In genomic region chr16:21825612-21826031, GRCm38 (mm10) we compare ENCODE assay signal across 13 mouse cellular contexts. TPM values are rescaled to one million over a fixed set of nuclear protein-coding genes. Genes with fewer than 3 reads are reported as not detected.
DNase-seq lines count a peak whose midpoint lies in the region; ATAC-seq lines count a peak whose summit lies in the region.
"Had no signal": no experiment of that assay in that cellular context is flagged by ENCODE, and none has a peak within 500 bp of the region (broad histone marks: within the 10 kb centered on the region; RNA-seq: fewer than 3 reads in every experiment).

No protein-coding gene starts in this region.

- peaks cover 1% of the 10 kb centered on the region; the same call in 1 of the 2 replicates for H3K4me1 ChIP-seq in liver, embryonic 12.5 days
- H3K4me1 ChIP-seq in liver, embryonic 11.5 days (replicated peaks; ENCODE audit: control insufficient read depth, insufficient read depth, low read length): no peaks in the 10 kb centered on the region
- peaks cover 8% of the 10 kb centered on the region for H3K4me1 ChIP-seq in stomach, embryonic 15.5 days
- H3K4me1 ChIP-seq in midbrain, embryonic 13.5 days (replicated peaks): no peaks in the 10 kb centered on the region

- no peak overlapping the region for H3K27ac ChIP-seq in liver, embryonic 12.5 days
- H3K27ac ChIP-seq in liver, embryonic 11.5 days (ENCODE audit: low read depth, low read length): no peak overlapping the region
- peak overlapping the region; percentile 38; the same call in 1 of the 2 replicates for H3K27ac ChIP-seq in stomach, embryonic 15.5 days
- H3K27ac ChIP-seq in midbrain, embryonic 13.5 days: no peak overlapping the region
- H3K27ac ChIP-seq: gastrocnemius, adult 2 months had no signal

- no peak overlapping the region for H3K4me3 ChIP-seq in liver, embryonic 12.5 days
- H3K4me3 ChIP-seq in liver, embryonic 11.5 days (ENCODE audit: low read depth, low read length): no peak overlapping the region
- no peak overlapping the region for H3K4me3 ChIP-seq in stomach, embryonic 15.5 days (replicated peaks)
- H3K4me3 ChIP-seq in midbrain, embryonic 13.5 days (replicated peaks): no peak overlapping the region
- H3K4me3 ChIP-seq: gastrocnemius, adult 2 months; heart, embryonic 12.5 days had no signal

- H3K4me2 ChIP-seq in liver, embryonic 12.5 days: no peak overlapping the region
- H3K4me2 ChIP-seq in liver, embryonic 11.5 days: peak overlapping the region; percentile 23; the same call in 1 of the 2 replicates
- peak overlapping the region; percentile 11; the same call in 1 of the 2 replicates for H3K4me2 ChIP-seq in stomach, embryonic 15.5 days
- H3K4me2 ChIP-seq in midbrain, embryonic 13.5 days (replicated peaks): no peak overlapping the region
- H3K4me2 ChIP-seq: heart, embryonic 12.5 days had no signal

- 52% methylated on average over 9 of the region's 9 CpGs for WGBS in liver, embryonic 12.5 days (ENCODE audit: insufficient replicate concordance)
- WGBS in liver, embryonic 11.5 days: 60% methylated on average over 9 of the region's 9 CpGs
- WGBS in stomach, embryonic 15.5 days: 58% methylated on average over 9 of the region's 9 CpGs
- WGBS in midbrain, embryonic 13.5 days: 81% methylated on average over 9 of the region's 9 CpGs

- H3K9ac ChIP-seq in liver, embryonic 12.5 days: no peak overlapping the region
- H3K9ac ChIP-seq in liver, embryonic 11.5 days (ENCODE audit: low read depth, low read length): no peak overlapping the region
- no peak overlapping the region for H3K9ac ChIP-seq in stomach, embryonic 15.5 days
- no peak overlapping the region for H3K9ac ChIP-seq in midbrain, embryonic 13.5 days (replicated peaks)
- H3K9ac ChIP-seq: heart, embryonic 12.5 days had no signal

- no peaks in the 10 kb centered on the region for H3K36me3 ChIP-seq in liver, embryonic 12.5 days
- H3K36me3 ChIP-seq in liver, embryonic 11.5 days (ENCODE audit: control insufficient read depth, insufficient read depth, low read length): no peaks in the 10 kb centered on the region
- no peaks in the 10 kb centered on the region for H3K36me3 ChIP-seq in stomach, embryonic 15.5 days
- no peaks in the 10 kb centered on the region for H3K36me3 ChIP-seq in midbrain, embryonic 13.5 days
- H3K36me3 ChIP-seq: heart, embryonic 12.5 days had no signal

- H3K9me3 ChIP-seq in liver, embryonic 12.5 days (replicated peaks): no peaks in the 10 kb centered on the region
- no peaks in the 10 kb centered on the region for H3K9me3 ChIP-seq in liver, embryonic 11.5 days (ENCODE audit: control insufficient read depth, low read length)
- no peaks in the 10 kb centered on the region for H3K9me3 ChIP-seq in stomach, embryonic 15.5 days
- no peaks in the 10 kb centered on the region for H3K9me3 ChIP-seq in midbrain, embryonic 13.5 days
- H3K9me3 ChIP-seq: heart, embryonic 12.5 days had no signal

- peak; percentile 10 for DNase-seq in liver
- peak; percentile 81 to 89 for DNase-seq in kidney, adult 8-10 months
- no peak for DNase-seq in liver, embryonic 11.5 days (ENCODE audit: low spot score)
- DNase-seq in layer of hippocampus, adult 9-11 months: no peak
- DNase-seq in thymus, adult 18-20 months: no peak
- DNase-seq: cerebellum, adult 9-10 months; gastrocnemius, adult 2 months; right cerebral cortex, postnatal 14 days; thymus, postnatal 25 days had no signal

- H3K27me3 ChIP-seq in liver, embryonic 12.5 days (replicated peaks): no peaks in the 10 kb centered on the region
- H3K27me3 ChIP-seq in liver, embryonic 11.5 days (replicated peaks; ENCODE audit: control insufficient read depth, insufficient read depth, low read length): no peaks in the 10 kb centered on the region
- no peaks in the 10 kb centered on the region for H3K27me3 ChIP-seq in stomach, embryonic 15.5 days (replicated peaks)
- no peaks in the 10 kb centered on the region for H3K27me3 ChIP-seq in midbrain, embryonic 13.5 days
- H3K27me3 ChIP-seq: heart, embryonic 12.5 days had no signal

- no peak for ATAC-seq in liver, embryonic 12.5 days
- no peak for ATAC-seq in liver, embryonic 11.5 days (replicated peaks; ENCODE audit: low FRiP score)
- peak; percentile 62; the same call in 1 of the 2 replicates for ATAC-seq in stomach, embryonic 15.5 days (ENCODE audit: insufficient read depth, low FRiP score, low read depth)
- ATAC-seq in midbrain, embryonic 13.5 days: no peak

RNA-seq across cellular contexts. Expression of gene Map3k13, which starts 31.5 kb away (rescaled TPM):
- 0.35 and 0.41 TPM in 2 replicates for polyA plus RNA-seq in liver, embryonic 12.5 days (2016; fragmentation: Nextera tagmentation; extraction: Ambion mirVana)
- 0.55 and 0.59 TPM in 2 replicates for polyA plus RNA-seq in liver, embryonic 11.5 days (2014; fragmentation: Nextera tagmentation; extraction: Ambion mirVana)
- polyA plus RNA-seq in stomach, embryonic 15.5 days (2015; fragmentation: Nextera tagmentation; extraction: Ambion mirVana): 1.1 TPM in 2 replicates
- 7.6 and 8.3 TPM in 2 replicates for polyA plus RNA-seq in midbrain, embryonic 13.5 days (2015; fragmentation: Nextera tagmentation; extraction: Ambion mirVana)

RNA-seq across cellular contexts. Expression of gene Ehhadh, which starts 38.0 kb away (rescaled TPM):
- polyA plus RNA-seq in liver, embryonic 12.5 days (2016; fragmentation: Nextera tagmentation; extraction: Ambion mirVana): 5.0 TPM in 2 replicates
- 5.3 and 6.7 TPM in 2 replicates for polyA plus RNA-seq in liver, embryonic 11.5 days (2014; fragmentation: Nextera tagmentation; extraction: Ambion mirVana)
- polyA plus RNA-seq in stomach, embryonic 15.5 days (2015; fragmentation: Nextera tagmentation; extraction: Ambion mirVana): 5.0 and 5.1 TPM in 2 replicates
- 1.2 and 1.3 TPM in 2 replicates for polyA plus RNA-seq in midbrain, embryonic 13.5 days (2015; fragmentation: Nextera tagmentation; extraction: Ambion mirVana)

Comparison
In these comparisons a context has a peak if more than half of its experiments do, and no peak if none do; other contexts are left out.
1. DNase-seq: peak in liver (single experiment) and kidney, adult 8-10 months (2 of 2); none in liver, embryonic 11.5 days (single experiment), layer of hippocampus, adult 9-11 months (single experiment) and thymus, adult 18-20 months (0 of 2).
2. H3K4me2 ChIP-seq: peak in liver, embryonic 11.5 days (single experiment) and stomach, embryonic 15.5 days (single experiment); none in liver, embryonic 12.5 days (single experiment) and midbrain, embryonic 13.5 days (single experiment).